In genomic region chr17:12082201-12082600, GRCm38 (mm10) we compare ENCODE assay signal across 22 mouse cellular contexts. TPM values are rescaled to one million over a fixed set of nuclear protein-coding genes. Genes with fewer than 3 reads are reported as not detected.
DNase-seq lines count a peak whose midpoint lies in the region; ATAC-seq lines count a peak whose summit lies in the region.
"Had no signal": no experiment of that assay in that cellular context is flagged by ENCODE, and none has a peak within 500 bp of the region (broad histone marks: within the 10 kb centered on the region; RNA-seq: fewer than 3 reads in every experiment).

No protein-coding gene starts in this region.

- intact Hi-C loops in heart, postnatal 36 days (cut with DNase I) = no loop called here
- intact Hi-C loops in left cerebral cortex, postnatal 10 days (cut with DNase I) = no loop called here

- no peak for DNase-seq in frontal cortex, postnatal 25 days (ENCODE audit: low spot score in 2 of 2)
- peak; percentile 21 for DNase-seq in heart, adult 11 months
- DNase-seq in heart, postnatal 36 days = no peak
- DNase-seq in left cerebral cortex, adult 11 months (ENCODE audit: low spot score) = peak; percentile 38
- no peak for DNase-seq in left cerebral cortex, postnatal 10 days (ENCODE audit: extremely low spot score in 1 of 2, low spot score in 2 of 2)
- peak; percentile 73 for DNase-seq in brain, adult 2 months (ENCODE audit: low read depth, low spot score)
- DNase-seq: adrenal gland, adult 8-10 months; adrenal gland, postnatal 14 days; adrenal gland, postnatal 36 days; B cell, adult 2 months; cerebellum, adult 11 months; cerebellum, adult 18-20 months; cerebellum, adult 8-10 months; cerebellum, adult 9-11 months; cerebellum, postnatal 14 days; cerebellum, postnatal 36 days; embryo, embryonic 11 days had no signal

- ATAC-seq in frontal cortex, adult (ENCODE audit: low TSS enrichment) = peak; percentile 93
- ATAC-seq: activated CD4-positive, CD25-positive, alpha-beta regulatory T cell, adult 4 months; CD4-positive, CD25-positive, alpha-beta regulatory T cell, adult 4 months; forebrain, embryonic 14.5 days; Patski had no signal

RNA-seq across cellular contexts. Expression of gene Agpat4, which starts 36.3 kb away (rescaled TPM):
- total RNA-seq in heart, postnatal 36 days (2021) = 1 to 10 TPM; 3.8 to 5.1 TPM
- 10 to 100 TPM; 68.2 to 71.0 TPM for total RNA-seq in left cerebral cortex, postnatal 10 days (2021)

Comparison
In these comparisons a context has a peak if more than half of its experiments do, and no peak if none do; other contexts are left out.
1. DNase-seq: peak in heart, adult 11 months (single experiment), left cerebral cortex, adult 11 months (single experiment) and brain, adult 2 months (single experiment); none in frontal cortex, postnatal 25 days (0 of 2), heart, postnatal 36 days (0 of 2) and left cerebral cortex, postnatal 10 days (0 of 2).
2. RNA of gene Agpat4, which starts 36.3 kb away (total RNA-seq): 68.2 to 71.0 TPM in left cerebral cortex, postnatal 10 days; 3.8 to 5.1 TPM in heart, postnatal 36 days; every median in the first group is over 10 times any median in the second.